Mouse (Mus musculus): ENCODE measurements at regions not wholly inside any gene's neighbourhood (a gene's known extent, or its start where the extent isn't known, plus 50 kb on each side); places are given as distances from the start of the nearest gene placed in this dataset.

DNA sequence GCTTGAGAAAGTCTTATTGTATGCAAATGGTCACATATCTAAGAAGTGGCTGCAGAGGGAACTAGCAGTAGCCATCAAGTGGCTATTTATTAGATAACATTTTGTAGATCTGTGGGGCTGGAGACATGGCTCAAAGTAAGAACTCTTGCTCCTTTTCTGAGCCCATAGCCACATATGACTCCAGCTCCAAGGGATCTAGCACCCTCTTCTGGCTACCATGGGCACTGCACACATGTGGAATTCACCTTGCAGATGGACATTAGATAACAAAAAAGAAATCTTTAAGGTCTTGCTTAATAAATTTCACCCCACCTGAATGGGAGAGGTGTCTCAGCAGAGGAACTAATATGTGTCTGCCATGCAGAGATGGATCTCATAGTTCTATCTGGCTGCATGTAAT, 96.2 kb upstream of the Trpc7 start:
- Histone ChIP-seq H3K27me3 (ENCODE audit: control insufficient read depth, insufficient read depth, low read length) (no peaks in the 10 kb centered on the region), H3K36me3 (ENCODE audit: control insufficient read depth, insufficient read depth, low read length) (no peaks in the 10 kb centered on the region), H3K27ac (ENCODE audit: control insufficient read depth, insufficient read depth, low read length) (no peak overlapping the region), H3K4me3 (ENCODE audit: control insufficient read depth, insufficient read depth, low read length) (no peak overlapping the region), H3K4me1 (replicated peaks; ENCODE audit: control insufficient read depth, insufficient read depth, low read length) (no peaks in the 10 kb centered on the region)
- no peak for DNase-seq
- TF ChIP-seq POLR2A (IDR thresholded peaks at IDR 0.05; ENCODE audit: control insufficient read depth, extremely low read depth, insufficient read depth, low read length, poor library complexity) (no peak), CTCF (IDR thresholded peaks at IDR 0.05; ENCODE audit: borderline replicate concordance, control insufficient read depth, extremely low read depth, insufficient read depth, low read length, poor library complexity) (no peak)

DNA sequence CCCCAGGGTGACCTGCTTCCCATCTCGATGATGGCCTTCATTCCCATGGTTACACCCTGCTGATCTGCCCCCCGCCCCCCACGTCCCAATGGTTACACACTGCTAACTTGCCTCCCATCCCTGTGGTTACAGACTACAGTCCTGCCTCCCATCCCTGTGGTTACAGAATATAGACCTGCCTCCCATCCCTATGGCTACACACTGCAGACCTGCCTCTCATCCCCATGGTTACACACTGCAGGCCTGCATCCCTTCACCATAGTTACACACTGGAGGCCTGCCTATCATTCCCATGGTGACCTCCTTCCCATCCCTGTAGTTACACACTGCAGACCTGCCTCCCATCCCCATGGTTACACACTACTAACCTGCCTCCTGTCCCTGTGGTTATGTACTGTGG, 78.3 kb upstream of the Trpc7 start:
- Histone ChIP-seq H3K36me3 (ENCODE audit: control insufficient read depth, insufficient read depth, low read length) (no peaks in the 10 kb centered on the region), H3K4me1 (replicated peaks; ENCODE audit: control insufficient read depth, insufficient read depth, low read length) (no peaks in the 10 kb centered on the region), H3K27ac (ENCODE audit: control insufficient read depth, insufficient read depth, low read length) (no peak overlapping the region), H3K4me3 (ENCODE audit: control insufficient read depth, insufficient read depth, low read length) (no peak overlapping the region), H3K27me3 (ENCODE audit: control insufficient read depth, insufficient read depth, low read length) (no peaks in the 10 kb centered on the region)
- 90% methylated on average over 3 of the region's 3 CpGs for WGBS
- no peak for DNase-seq
- TF ChIP-seq CTCF (IDR thresholded peaks at IDR 0.05; ENCODE audit: borderline replicate concordance, control insufficient read depth, extremely low read depth, insufficient read depth, low read length, poor library complexity) = no peak
- TF ChIP-seq POLR2A (IDR thresholded peaks at IDR 0.05; ENCODE audit: control insufficient read depth, extremely low read depth, insufficient read depth, low read length, poor library complexity) = no peak

DNA sequence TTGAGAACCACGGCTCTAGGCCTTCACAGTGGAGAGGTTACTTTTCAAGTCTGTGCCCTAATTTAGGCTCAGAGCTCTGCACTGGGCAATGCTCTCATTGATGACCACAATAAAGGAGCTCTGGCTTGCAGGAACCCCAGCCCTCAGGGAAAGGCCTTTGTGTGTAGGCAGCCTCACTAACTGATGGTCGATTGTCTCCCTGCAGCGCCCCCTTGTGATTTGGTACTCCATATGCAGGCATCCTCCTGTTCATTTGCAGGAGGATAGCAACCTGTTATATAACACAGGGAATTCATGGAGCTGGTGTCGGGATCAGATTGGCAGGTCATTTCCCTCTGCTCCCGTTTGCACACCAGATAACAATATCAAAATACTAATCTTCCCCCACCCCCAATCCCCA, 59.6 kb upstream of the Trpc7 start:
- H3K27me3 ChIP-seq (ENCODE audit: control insufficient read depth, insufficient read depth, low read length) = no peaks in the 10 kb centered on the region
- H3K4me1 ChIP-seq (replicated peaks; ENCODE audit: control insufficient read depth, insufficient read depth, low read length) = no peaks in the 10 kb centered on the region
- 52% methylated on average over 5 of the region's 5 CpGs for WGBS
- DNase-seq = no peak
- H3K27ac ChIP-seq (ENCODE audit: control insufficient read depth, insufficient read depth, low read length) = no peak overlapping the region
- TF ChIP-seq CTCF (IDR thresholded peaks at IDR 0.05; ENCODE audit: borderline replicate concordance, control insufficient read depth, extremely low read depth, insufficient read depth, low read length, poor library complexity) (no peak), POLR2A (IDR thresholded peaks at IDR 0.05; ENCODE audit: control insufficient read depth, extremely low read depth, insufficient read depth, low read length, poor library complexity) (no peak)
- H3K36me3 ChIP-seq (ENCODE audit: control insufficient read depth, insufficient read depth, low read length) = no peaks in the 10 kb centered on the region
- H3K4me3 ChIP-seq (ENCODE audit: control insufficient read depth, insufficient read depth, low read length) = no peak overlapping the region

DNA sequence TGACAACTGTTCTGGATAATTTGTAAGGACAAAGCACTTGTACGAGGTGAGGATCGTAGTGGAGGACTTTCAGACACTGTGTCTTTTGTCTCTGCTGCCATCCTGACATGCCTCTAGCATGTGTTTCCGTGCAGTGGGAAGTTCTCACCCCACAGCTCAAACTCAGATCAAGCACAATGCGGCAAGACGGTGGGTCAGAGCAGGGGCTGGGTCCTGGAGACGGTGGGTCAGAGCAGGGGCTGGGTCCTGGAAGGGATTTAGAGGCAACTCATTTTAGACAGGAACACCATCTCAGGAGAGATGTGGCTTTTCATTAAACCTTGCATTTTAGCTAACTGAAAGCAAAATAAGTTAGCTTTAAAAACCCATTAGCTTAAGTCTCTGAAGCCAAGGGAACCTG, 52.3 kb upstream of the Trpc7 start:
- WGBS = 97% methylated on average over 6 of the region's 6 CpGs
- no peak overlapping the region for H3K27ac ChIP-seq (ENCODE audit: control insufficient read depth, insufficient read depth, low read length)
- H3K27me3 ChIP-seq (ENCODE audit: control insufficient read depth, insufficient read depth, low read length) = no peaks in the 10 kb centered on the region
- H3K4me1 ChIP-seq (replicated peaks; ENCODE audit: control insufficient read depth, insufficient read depth, low read length) = no peaks in the 10 kb centered on the region
- TF ChIP-seq CTCF (IDR thresholded peaks at IDR 0.05; ENCODE audit: borderline replicate concordance, control insufficient read depth, extremely low read depth, insufficient read depth, low read length, poor library complexity) = no peak
- TF ChIP-seq POLR2A (IDR thresholded peaks at IDR 0.05; ENCODE audit: control insufficient read depth, extremely low read depth, insufficient read depth, low read length, poor library complexity) = no peak
- H3K4me3 ChIP-seq (ENCODE audit: control insufficient read depth, insufficient read depth, low read length) = no peak overlapping the region
- DNase-seq = no peak
- no peaks in the 10 kb centered on the region for H3K36me3 ChIP-seq (ENCODE audit: control insufficient read depth, insufficient read depth, low read length)

DNA sequence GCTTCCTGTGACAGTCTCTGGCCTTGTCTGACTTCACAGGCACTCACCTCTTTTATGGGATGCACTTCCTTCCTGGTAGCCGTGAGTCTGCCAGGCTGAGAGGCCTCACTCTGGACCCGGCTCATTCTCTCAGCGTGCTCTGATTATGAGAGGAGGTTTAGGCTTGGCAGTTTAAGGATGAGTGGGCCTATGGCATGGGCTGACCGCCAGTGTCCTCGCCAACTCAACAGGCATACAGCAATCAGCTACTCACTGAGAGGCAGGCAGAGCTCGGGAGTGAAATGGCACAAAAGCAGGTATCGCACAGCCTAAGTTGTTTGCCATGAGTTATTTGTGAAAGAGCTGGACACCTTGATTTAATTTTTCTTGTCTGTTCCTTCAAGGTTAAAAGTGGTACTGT, 51.5 kb upstream of the Trpc7 start:
- Histone ChIP-seq H3K36me3 (ENCODE audit: control insufficient read depth, insufficient read depth, low read length) (no peaks in the 10 kb centered on the region), H3K4me1 (replicated peaks; ENCODE audit: control insufficient read depth, insufficient read depth, low read length) (no peaks in the 10 kb centered on the region), H3K4me3 (ENCODE audit: control insufficient read depth, insufficient read depth, low read length) (no peak overlapping the region), H3K27ac (ENCODE audit: control insufficient read depth, insufficient read depth, low read length) (no peak overlapping the region), H3K27me3 (ENCODE audit: control insufficient read depth, insufficient read depth, low read length) (no peaks in the 10 kb centered on the region)
- WGBS = 69% methylated on average over 7 of the region's 7 CpGs
- TF ChIP-seq POLR2A (IDR thresholded peaks at IDR 0.05; ENCODE audit: control insufficient read depth, extremely low read depth, insufficient read depth, low read length, poor library complexity) (no peak), CTCF (IDR thresholded peaks at IDR 0.05; ENCODE audit: borderline replicate concordance, control insufficient read depth, extremely low read depth, insufficient read depth, low read length, poor library complexity) (no peak)
- DNase-seq = no peak
